In genomic region chr1:156741482-156742411, GRCm38 (mm10) we compare ENCODE assay signal across 8 mouse cellular contexts. TPM values are rescaled to one million over a fixed set of nuclear protein-coding genes. Genes with fewer than 3 reads are reported as not detected.
DNase-seq lines count a peak whose midpoint lies in the region; ATAC-seq lines count a peak whose summit lies in the region.

No protein-coding gene starts in this region.

- 0 out of 2 replicates have a peak, but pooled peaks cover 4% of the 10 kb centered on the region for H3K4me1 ChIP-seq in kidney, embryonic 16.5 days (ENCODE audit: insufficient read depth, low read length)
- peaks cover 55% of the 10 kb centered on the region for H3K4me1 ChIP-seq in liver, embryonic 12.5 days

- whole genome bisulfite sequencing in kidney, embryonic 16.5 days: 61% methylated on average over 11 of the region's 11 CpGs
- 49% methylated on average over 11 of the region's 11 CpGs for WGBS in liver, embryonic 12.5 days (ENCODE audit: insufficient replicate concordance)

- H3K4me2 ChIP-seq in kidney, embryonic 16.5 days (replicated peaks; ENCODE audit: low read depth, low read length): no peak overlapping the region
- no peak overlapping the region for H3K4me2 ChIP-seq in liver, embryonic 12.5 days

- H3K4me3 ChIP-seq in kidney, embryonic 16.5 days (ENCODE audit: low read length): no peak overlapping the region
- H3K4me3 ChIP-seq in liver, embryonic 12.5 days: no peak overlapping the region

- H3K9ac ChIP-seq in kidney, embryonic 16.5 days (replicated peaks; ENCODE audit: low read length): no peak overlapping the region
- H3K9ac ChIP-seq in liver, embryonic 12.5 days: no peak overlapping the region

- ATAC-seq in common myeloid progenitor, adult 5-6 weeks (replicated peaks; ENCODE audit: low read depth, poor library complexity, severe bottlenecking): peak; percentile 68
- ATAC-seq in kidney, embryonic 16.5 days (ENCODE audit: low FRiP score, low TSS enrichment): peak; percentile 46; the same call in 1 of the 2 replicates
- ATAC-seq in liver, embryonic 12.5 days: no peak

- H3K36me3 ChIP-seq in kidney, embryonic 16.5 days (ENCODE audit: insufficient read depth, low read length): no peaks in the 10 kb centered on the region
- H3K36me3 ChIP-seq in liver, embryonic 12.5 days: no peaks in the 10 kb centered on the region

- H3K9me3 ChIP-seq in kidney, embryonic 16.5 days (ENCODE audit: low read length): no peaks in the 10 kb centered on the region
- no peaks in the 10 kb centered on the region for H3K9me3 ChIP-seq in liver, embryonic 12.5 days (replicated peaks)

- peak; percentile 80 for DNase-seq in 3T3-L1 (ENCODE audit: low read depth, low spot score)
- DNase-seq in adipocyte (ENCODE audit: low spot score): peak; percentile 83
- peak; percentile 51 to 61 for DNase-seq in gastrocnemius, postnatal 4 days (ENCODE audit: low spot score in 2 of 2)
- DNase-seq in naive thymus-derived CD4-positive, alpha-beta T cell, adult 2 months (ENCODE audit: low read depth): peak; percentile 74
- peak; percentile 70 to 84 for DNase-seq in spleen, postnatal 4 days (ENCODE audit: low spot score in 2 of 2)

- no peak overlapping the region for H3K27ac ChIP-seq in kidney, embryonic 16.5 days (ENCODE audit: low read length)
- 0 out of 2 replicates have a peak overlapping the region, but pooled peaks have one; percentile 29 for H3K27ac ChIP-seq in liver, embryonic 12.5 days

- H3K27me3 ChIP-seq in kidney, embryonic 16.5 days (ENCODE audit: insufficient read depth, low read length): no peaks in the 10 kb centered on the region
- no peaks in the 10 kb centered on the region for H3K27me3 ChIP-seq in liver, embryonic 12.5 days (replicated peaks)

RNA-seq across cellular contexts. Expression of gene Fam20b, which starts 22.9 kb away (rescaled TPM):
- 35.0 and 35.9 TPM in 2 replicates for total RNA-seq in common myeloid progenitor, adult 5-6 weeks (2017)
- 10 to 100 TPM; 33.5 to 33.9 TPM for total RNA-seq in gastrocnemius, postnatal 4 days (2021)
- 29.8 and 36.6 TPM in 2 replicates for polyA plus RNA-seq in kidney, embryonic 16.5 days (2015; fragmentation: Nextera tagmentation; extraction: Ambion mirVana)
- 15.5 and 17.1 TPM in 2 replicates for polyA plus RNA-seq in liver, embryonic 12.5 days (2016; fragmentation: Nextera tagmentation; extraction: Ambion mirVana)
